Mouse (Mus musculus) intestine, embryonic 15.5 days (tissue): ENCODE measurements around the gene Ctdspl. TPM values are rescaled to one million over a fixed set of nuclear protein-coding genes. Genes with fewer than 3 reads are reported as not detected.

Source experiments
- ATAC-seq: fragments of 200-750 bp; cut with Nextera tagmentation; 2 replicates; pipeline ENCODE4 v1.8.0; 2017; ENCODE audit warnings: moderate TSS enrichment, moderate library complexity
- H3K27ac ChIP-seq: fragments of 300-500 bp; sonication (generic); 2 replicates; pipeline ENCODE4 v1.5.1; 2015; ENCODE audit warnings: mild to moderate bottlenecking, inconsistent platforms
- H3K27me3 ChIP-seq: fragments of 300-500 bp; sonication (generic); replicated peaks from 2 replicates; pipeline ENCODE4 v1.6.1; 2015; ENCODE audit warnings: inconsistent platforms
- H3K36me3 ChIP-seq: fragments of 300-500 bp; sonication (generic); 2 replicates; pipeline ENCODE4 v1.6.1; 2015; ENCODE audit warnings: inconsistent platforms
- H3K4me1 ChIP-seq: fragments of 300-500 bp; sonication (generic); replicated peaks from 2 replicates; pipeline ENCODE4 v1.6.1; 2015; ENCODE audit warnings: inconsistent platforms
- H3K4me2 ChIP-seq: fragments of 300-500 bp; sonication (generic); replicated peaks from 2 replicates; pipeline ENCODE4 v1.6.1; 2015; ENCODE audit warnings: mild to moderate bottlenecking, inconsistent platforms
- H3K4me3 ChIP-seq: fragments of 300-500 bp; sonication (generic); replicated peaks from 2 replicates; pipeline ENCODE4 v1.5.1; 2015; ENCODE audit warnings: inconsistent platforms
- H3K9ac ChIP-seq: fragments of 300-500 bp; sonication (generic); 2 replicates; pipeline ENCODE4 v1.6.1; 2015; ENCODE audit warnings: inconsistent platforms
- H3K9me3 ChIP-seq: fragments of 300-500 bp; sonication (generic); 2 replicates; pipeline ENCODE4 v1.6.1; 2016; ENCODE audit warnings: inconsistent platforms
- WGBS: fragments of 180-500 bp; shearing (Covaris S2); methylation state at CpG from one replicate; pipeline ENCODE4 v1.1.7; 2015; 5-methylcytosine and 5-hydroxymethylcytosine counted together
- polyA plus RNA-seq: library from polyadenylated mRNA; unstranded; fragments of >200 nt; fragmentation: Nextera tagmentation; extraction: Ambion mirVana; gene quantifications from 2 replicates; pipeline ENCODE4 v1.2.1, GENCODE M21; 2015

Gene Ctdspl
- polyA plus RNA-seq, 1 experiment from 2014 or later = 16.9 TPM

DNA sequence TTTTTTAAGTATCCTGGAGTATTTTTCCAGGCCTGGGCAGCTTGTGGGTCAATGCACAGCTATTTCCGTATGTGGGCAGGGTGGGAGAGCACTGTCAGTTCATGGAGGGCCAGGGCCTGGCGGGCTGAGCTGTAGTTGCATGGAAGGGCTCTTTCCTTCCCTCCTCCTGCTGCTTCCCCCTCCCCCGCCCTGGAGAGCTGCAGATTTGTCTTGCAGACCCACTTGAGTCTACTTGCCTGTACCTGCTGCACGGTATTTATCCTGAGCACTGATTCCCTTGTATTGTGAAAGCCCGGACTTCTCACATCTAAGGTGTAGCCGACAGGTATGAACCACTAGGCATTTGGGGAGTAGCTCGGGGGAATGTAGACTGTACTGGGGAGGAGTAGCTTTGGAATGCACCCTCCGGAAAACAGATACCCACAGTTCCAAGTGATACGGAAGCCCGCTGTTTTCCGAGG, 49.0 kb downstream of the Ctdspl start:
- Histone ChIP-seq H3K4me1 (peaks cover 24% of the 10 kb centered on the region), H3K27me3 (no peaks in the 10 kb centered on the region), H3K27ac (no peak overlapping the region), H3K4me3 (no peak overlapping the region), H3K9me3 (no peaks in the 10 kb centered on the region), H3K36me3 (no peaks in the 10 kb centered on the region), H3K4me2 (no peak overlapping the region), H3K9ac (no peak overlapping the region)
- ATAC-seq = no peak
- 64% methylated on average over 11 of the region's 11 CpGs for WGBS

GRCm38 (mm10) chr9:118975758-118976157, 49.5 kb downstream of the Ctdspl start:
- ATAC-seq = no peak
- Histone ChIP-seq H3K36me3 (no peaks in the 10 kb centered on the region), H3K27ac (no peak overlapping the region), H3K9me3 (no peaks in the 10 kb centered on the region), H3K9ac (no peak overlapping the region), H3K4me1 (peaks cover 30% of the 10 kb centered on the region), H3K27me3 (no peaks in the 10 kb centered on the region), H3K4me2 (no peak overlapping the region), H3K4me3 (no peak overlapping the region)
- WGBS = 58% methylated on average over 9 of the region's 9 CpGs

- no peaks in the 10 kb centered on the region for H3K27me3 ChIP-seq
- H3K9ac ChIP-seq = no peak overlapping the region
- ATAC-seq = no peak
- H3K27ac ChIP-seq = no peak overlapping the region
- no peaks in the 10 kb centered on the region for H3K36me3 ChIP-seq
- no peak overlapping the region for H3K4me2 ChIP-seq
- 71% methylated on average over 7 of the region's 7 CpGs for WGBS
- no peaks in the 10 kb centered on the region for H3K9me3 ChIP-seq
- H3K4me1 ChIP-seq = peaks cover 31% of the 10 kb centered on the region
- no peak overlapping the region for H3K4me3 ChIP-seq
Measured at GRCm38 (mm10) chr9:118976561-118976960, 50.3 kb downstream of the Ctdspl start.

DNA sequence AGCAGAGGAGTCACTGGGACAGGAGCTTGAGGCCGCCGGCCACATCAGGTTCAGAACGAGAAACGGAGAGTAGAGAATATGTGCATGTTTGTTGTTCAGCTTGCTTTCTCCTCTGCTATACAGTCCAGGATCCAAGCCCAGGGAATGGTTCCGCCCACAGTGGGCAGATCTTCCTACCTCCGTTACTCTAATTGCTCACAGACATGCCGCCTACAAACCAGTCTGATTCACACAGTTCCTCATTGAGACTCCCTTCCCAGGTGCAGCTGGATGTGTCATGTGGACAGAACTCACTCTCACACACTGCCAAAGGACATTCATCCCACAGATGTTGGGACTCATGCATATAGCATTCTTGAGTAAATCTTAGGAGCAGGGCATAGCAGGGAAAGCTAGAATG, 51.2 kb downstream of the Ctdspl start:
- Histone ChIP-seq H3K4me2 (no peak overlapping the region), H3K4me3 (no peak overlapping the region), H3K9me3 (no peaks in the 10 kb centered on the region), H3K4me1 (peaks cover 34% of the 10 kb centered on the region), H3K36me3 (no peaks in the 10 kb centered on the region), H3K27me3 (no peaks in the 10 kb centered on the region), H3K9ac (no peak overlapping the region), H3K27ac (no peak overlapping the region)
- WGBS = 96% methylated on average over 7 of the region's 7 CpGs
- ATAC-seq = no peak

- 0 out of 2 replicates have a peak overlapping the region, but pooled peaks have one; percentile 17 for H3K4me2 ChIP-seq
- peak overlapping the region; percentile 65 for H3K27ac ChIP-seq
- H3K9ac ChIP-seq = peak overlapping the region; percentile 4; the same call in 1 of the 2 replicates
- H3K4me3 ChIP-seq = no peak overlapping the region
- no peaks in the 10 kb centered on the region for H3K36me3 ChIP-seq
- WGBS = 14% methylated on average over 4 of the region's 4 CpGs
- H3K27me3 ChIP-seq = no peaks in the 10 kb centered on the region
- H3K4me1 ChIP-seq = peaks cover 33% of the 10 kb centered on the region
- ATAC-seq = peak; percentile 70
- H3K9me3 ChIP-seq = no peaks in the 10 kb centered on the region
Measured at GRCm38 (mm10) chr9:118980411-118980823, 54.2 kb downstream of the Ctdspl start.

GRCm38 (mm10) chr9:118984650-118985432, 58.6 kb downstream of the Ctdspl start:
- Histone ChIP-seq H3K9ac (no peak overlapping the region), H3K36me3 (no peaks in the 10 kb centered on the region), H3K27me3 (no peaks in the 10 kb centered on the region), H3K4me3 (no peak overlapping the region), H3K27ac (peak overlapping the region; percentile 54; the same call in 1 of the 2 replicates), H3K4me2 (0 out of 2 replicates have a peak overlapping the region, but pooled peaks have one; percentile 9), H3K4me1 (peaks cover 25% of the 10 kb centered on the region), H3K9me3 (no peaks in the 10 kb centered on the region)
- peak; percentile 71 for ATAC-seq
- 56% methylated on average over 15 of the region's 15 CpGs for WGBS

- Histone ChIP-seq H3K4me1 (peaks cover 14% of the 10 kb centered on the region), H3K9ac (no peak overlapping the region), H3K36me3 (no peaks in the 10 kb centered on the region), H3K27me3 (no peaks in the 10 kb centered on the region), H3K4me2 (no peak overlapping the region), H3K27ac (no peak overlapping the region), H3K4me3 (no peak overlapping the region), H3K9me3 (no peaks in the 10 kb centered on the region)
- no peak for ATAC-seq
- 59% methylated on average over 11 of the region's 11 CpGs for WGBS
Measured at GRCm38 (mm10) chr9:118986286-118986685, 60.0 kb downstream of the Ctdspl start.

DNA sequence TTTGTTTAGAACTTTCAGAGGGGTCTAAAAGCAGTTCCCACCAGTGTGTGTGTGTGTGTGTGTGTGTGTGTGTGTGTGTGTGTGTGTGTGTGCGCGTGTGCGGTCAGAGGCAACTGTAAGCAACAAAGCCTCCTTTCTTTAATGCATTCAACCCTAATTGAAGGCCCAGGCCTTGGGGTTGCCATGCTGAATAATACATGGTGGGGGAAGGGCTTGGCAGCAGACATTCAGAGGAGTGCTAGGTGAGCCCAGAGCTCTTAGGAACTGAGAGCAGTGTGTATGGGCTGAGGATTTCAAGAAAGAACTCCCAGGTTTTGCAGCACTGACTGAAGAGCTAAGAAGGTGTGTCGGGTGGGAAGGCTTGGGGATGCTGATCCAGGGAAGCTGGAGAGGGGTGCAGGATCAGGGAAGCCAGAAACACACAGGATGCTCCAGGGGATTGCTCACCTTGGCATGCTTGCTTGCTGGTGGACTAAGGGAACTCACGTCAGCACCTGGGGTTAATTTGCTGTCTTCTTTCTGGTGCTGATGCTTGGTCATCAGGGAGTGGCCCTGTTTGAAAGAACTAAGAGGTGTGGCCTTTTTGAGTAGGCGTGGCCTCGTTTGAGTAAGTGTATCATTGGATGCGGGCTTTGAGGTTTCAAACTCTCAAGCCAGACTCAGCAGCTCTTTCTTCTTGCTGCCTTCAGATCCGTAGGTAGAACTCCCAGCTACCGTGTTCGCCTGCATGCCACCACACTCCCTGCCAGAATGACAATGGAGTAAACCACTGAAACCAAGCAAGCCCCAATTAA, 62.7 kb downstream of the Ctdspl start:
- Histone ChIP-seq H3K9me3 (no peaks in the 10 kb centered on the region), H3K4me2 (no peak overlapping the region), H3K36me3 (no peaks in the 10 kb centered on the region), H3K4me1 (peaks cover 12% of the 10 kb centered on the region), H3K4me3 (no peak overlapping the region), H3K27me3 (no peaks in the 10 kb centered on the region), H3K27ac (no peak overlapping the region), H3K9ac (no peak overlapping the region)
- 86% methylated on average over 11 of the region's 11 CpGs for WGBS
- ATAC-seq = no peak

GRCm38 (mm10) chr9:118990490-118990889, 64.2 kb downstream of the Ctdspl start:
- Histone ChIP-seq H3K4me1 (peaks cover 14% of the 10 kb centered on the region), H3K36me3 (no peaks in the 10 kb centered on the region), H3K9ac (no peak overlapping the region), H3K9me3 (no peaks in the 10 kb centered on the region), H3K4me2 (no peak overlapping the region), H3K4me3 (no peak overlapping the region), H3K27ac (no peak overlapping the region), H3K27me3 (no peaks in the 10 kb centered on the region)
- 83% methylated on average over 7 of the region's 7 CpGs for WGBS
- ATAC-seq = no peak

- Histone ChIP-seq H3K4me2 (no peak overlapping the region), H3K27ac (no peak overlapping the region), H3K4me3 (no peak overlapping the region), H3K9me3 (no peaks in the 10 kb centered on the region), H3K36me3 (no peaks in the 10 kb centered on the region), H3K9ac (no peak overlapping the region), H3K4me1 (peaks cover 16% of the 10 kb centered on the region), H3K27me3 (no peaks in the 10 kb centered on the region)
- 84% methylated on average over 21 of the region's 21 CpGs for WGBS
- ATAC-seq = no peak
Measured at GRCm38 (mm10) chr9:118991750-118992585, 65.7 kb downstream of the Ctdspl start.

- Histone ChIP-seq H3K4me2 (no peak overlapping the region), H3K27ac (no peak overlapping the region), H3K36me3 (no peaks in the 10 kb centered on the region), H3K4me1 (peaks cover 16% of the 10 kb centered on the region), H3K9ac (no peak overlapping the region), H3K27me3 (no peaks in the 10 kb centered on the region), H3K9me3 (no peaks in the 10 kb centered on the region), H3K4me3 (no peak overlapping the region)
- no peak for ATAC-seq
- 93% methylated on average over 5 of the region's 5 CpGs for WGBS
Measured at GRCm38 (mm10) chr9:118992586-118992955, 66.3 kb downstream of the Ctdspl start.
